Mouse (Mus musculus) liver, embryonic 14.5 days (tissue): ENCODE data around the gene Unk. TPM values are rescaled to one million over a fixed set of nuclear protein-coding genes. Genes with fewer than 3 reads are reported as not detected.
"Not testable (repeated sequence)": the region's sequence is repeated elsewhere in the genome, so short reads cannot be mapped to it uniquely, and the experiment has no call there.

ENCODE experiments used
- ATAC-seq: fragments of 200-750 bp; cut with Nextera tagmentation; 2 replicates; pipeline ENCODE4 v1.8.0; 2017; ENCODE audit warnings: moderate number of reproducible peaks, mild to moderate bottlenecking, moderate library complexity; ENCODE audit not compliant: insufficient read depth
- DNase-seq, 3 experiments: peaks; one replicate each; pipeline ENCODE4 v3.0.0-alpha.2; 2012 to 2013; ENCODE audit warnings: low read depth in 3 of 3, low spot score in 3 of 3
- H3K27ac ChIP-seq: fragments of 300-500 bp; sonication (generic); 2 replicates; pipeline ENCODE4 v1.5.1; 2014; ENCODE audit warnings: moderate library complexity, mild to moderate bottlenecking, control low read depth, inconsistent platforms
- H3K27me3 ChIP-seq: fragments of 300-500 bp; sonication (generic); 2 replicates; pipeline ENCODE4 v1.6.1; 2014; ENCODE audit warnings: mild to moderate bottlenecking, low read length, moderate library complexity; ENCODE audit not compliant: control insufficient read depth, insufficient read depth
- H3K36me3 ChIP-seq: fragments of 300-500 bp; sonication (generic); replicated peaks from 2 replicates; pipeline ENCODE4 v1.6.1; 2014; ENCODE audit warnings: low read depth; ENCODE audit not compliant: control insufficient read depth, insufficient read depth
- H3K4me1 ChIP-seq, 2 experiments: fragments of 200-500 bp in 1 of 2; fragments of 300-500 bp in 1 of 2; sonication (generic) in 1 of 2; replicated peaks; 2 replicates each; pipeline ENCODE4 v1.6.1; 2012 to 2014; ENCODE audit warnings: antibody characterized with exemption in 1 of 2, inconsistent platforms in 1 of 2, low read length in 1 of 2; ENCODE audit not compliant: control insufficient read depth in 2 of 2, insufficient read depth in 2 of 2
- H3K4me2 ChIP-seq: fragments of 300-500 bp; sonication (generic); 2 replicates; pipeline ENCODE4 v1.6.1; 2014; ENCODE audit warnings: low read depth, mild to moderate bottlenecking, control low read depth, moderate library complexity
- H3K4me3 ChIP-seq, 2 experiments: fragments of 200-500 bp in 1 of 2; fragments of 300-500 bp in 1 of 2; sonication (generic) in 1 of 2; 2 replicates each; pipeline ENCODE4 v1.5.1; 2012 to 2014; ENCODE audit warnings: low read depth in 2 of 2, low read length in 2 of 2, mild to moderate bottlenecking in 2 of 2, control low read depth in 1 of 2, inconsistent platforms in 1 of 2, moderate library complexity in 1 of 2; ENCODE audit not compliant: insufficient read depth in 1 of 2
- H3K9ac ChIP-seq: fragments of 300-500 bp; sonication (generic); replicated peaks from 2 replicates; pipeline ENCODE4 v1.6.1; 2014; ENCODE audit warnings: mild to moderate bottlenecking, control low read depth, moderate library complexity
- H3K9me3 ChIP-seq: fragments of 300-500 bp; sonication (generic); 2 replicates; pipeline ENCODE4 v1.6.1; 2016; ENCODE audit warnings: low read length, mixed read lengths; ENCODE audit not compliant: control insufficient read depth
- CTCF ChIP-seq: IDR thresholded peaks from 2 replicates; pipeline ENCODE4 v1.5.1; 2016; ENCODE audit warnings: antibody characterized with exemption, low read depth, control low read depth
- EP300 ChIP-seq: IDR thresholded peaks from 2 replicates; pipeline ENCODE4 v1.6.1; 2016; ENCODE audit warnings: antibody characterized with exemption, low read depth
- WGBS: fragments of 180-500 bp; shearing (Covaris S2); extraction: QIAGEN DNeasy Blood & Tissue Kit; methylation state at CpG from one replicate; pipeline ENCODE4 v1.1.7; 2014; ENCODE audit not compliant: insufficient replicate concordance; 5-methylcytosine and 5-hydroxymethylcytosine counted together
- polyA plus RNA-seq, 2 experiments: library from polyadenylated mRNA; depleted of rRNA in 1 of 2; stranded (reverse) in 1 of 2; unstranded in 1 of 2; fragments of >200 nt; fragmentation: Nextera tagmentation in 1 of 2; extraction: Ambion mirVana in 1 of 2; gene quantifications; 2 replicates each; pipeline versions ENCODE4 v1.2.1 to v1.2.3; 2012 to 2014

Unk gene
- polyA plus RNA-seq, 2 experiments: 6.4 to 12.1 TPM

GRCm38 (mm10) chr11:116021328-116022220, 8.5 kb upstream of the Unk start:
- H3K27ac ChIP-seq: no peak overlapping the region
- H3K4me3 ChIP-seq: peak overlapping the region in 1 of 2 experiments; percentile 55; a peak in 2 of 4 replicates

GRCm38 (mm10) chr11:116022256-116022780, 7.8 kb upstream of the Unk start:
- Histone ChIP-seq H3K9me3 (no peaks in the 10 kb centered on the region), H3K27me3 (no peaks in the 10 kb centered on the region), H3K36me3 (peaks cover 20% of the 10 kb centered on the region), H3K9ac (peak overlapping the region; percentile 47), H3K4me2 (peak overlapping the region; percentile 77), H3K4me3 (peak overlapping the region in 1 of 2 experiments; percentile 55; a peak in 2 of 4 replicates), H3K4me1 (peaks cover 4 to 6% of the 10 kb centered on the region in 2 experiments; a peak in 3 of 4 replicates), H3K27ac (no peak overlapping the region)
- ATAC-seq (no peak), DNase-seq (no peak)
- TF ChIP-seq EP300 (no peak), CTCF (no peak)
- WGBS: 76% methylated on average over 4 of the region's 4 CpGs

More at GRCm38 (mm10) chr11:116021328-116022220, 8.5 kb upstream of the Unk start:
- H3K27me3 ChIP-seq: no peaks in the 10 kb centered on the region
- DNase-seq (peak in 1 of 3 experiments; percentile 58), ATAC-seq (no peak)
- H3K36me3 ChIP-seq: peaks cover 20% of the 10 kb centered on the region
- peak overlapping the region; percentile 77 for H3K4me2 ChIP-seq
- WGBS: 52% methylated on average over 6 of the region's 6 CpGs
- H3K9ac ChIP-seq: peak overlapping the region; percentile 45; the same call in 1 of the 2 replicates
- peaks cover 4 to 6% of the 10 kb centered on the region in 2 experiments; a peak in 3 of 4 replicates for H3K4me1 ChIP-seq
- H3K9me3 ChIP-seq: no peaks in the 10 kb centered on the region
- TF ChIP-seq EP300 (0 out of 2 replicates have a peak, but pooled peaks have one; percentile 13), CTCF (no peak)

GRCm38 (mm10) chr11:116023074-116023770, 6.9 kb upstream of the Unk start:
- not testable (repeated sequence) for DNase-seq, H3K9me3 ChIP-seq, H3K4me1 ChIP-seq, H3K27me3 ChIP-seq, ATAC-seq
- peak overlapping the region; percentile 98 for H3K27ac ChIP-seq
- H3K36me3 ChIP-seq: peaks cover 20% of the 10 kb centered on the region
- WGBS: 4% methylated on average over 18 of the region's 18 CpGs
- H3K4me2 ChIP-seq: peak overlapping the region; percentile 77
- peak overlapping the region; percentile 99 for H3K9ac ChIP-seq
- peak overlapping the region; percentile 73 to 93 for H3K4me3 ChIP-seq

GRCm38 (mm10) chr11:116023771-116024355, 6.3 kb upstream of the Unk start:
- Histone ChIP-seq H3K9ac (peak overlapping the region; percentile 99), H3K27ac (peak overlapping the region; percentile 98), H3K36me3 (peaks cover 20% of the 10 kb centered on the region), H3K4me2 (peak overlapping the region; percentile 77), H3K9me3 (no peaks in the 10 kb centered on the region), H3K27me3 (no peaks in the 10 kb centered on the region), H3K4me1 (peaks cover 6 to 9% of the 10 kb centered on the region in 2 experiments; a peak in 3 of 4 replicates), H3K4me3 (peak overlapping the region; percentile 73 to 93)
- under 1% methylated on average over 57 of the region's 57 CpGs for WGBS
- peak in 2 of 3 experiments; percentile 62 for DNase-seq
- peak; percentile 65 for ATAC-seq
- peak; percentile 94 for TF ChIP-seq CTCF
- no peak for TF ChIP-seq EP300
